Mouse (Mus musculus) C2C12 (cell line): Measurements from ENCODE around the gene Fam117a.

Experiments used
- CEBPB ChIP-seq: IDR thresholded peaks from one replicate; pipeline ENCODE4 v1.6.1; 2011; ENCODE audit warnings: low read depth, mild to moderate bottlenecking, control low read depth, moderate library complexity
- CTCF ChIP-seq: IDR thresholded peaks from one replicate; pipeline ENCODE4 v1.5.1; 2011; ENCODE audit not compliant: control insufficient read depth, insufficient read depth, insufficient read length
- MAX ChIP-seq: IDR thresholded peaks from one replicate; pipeline ENCODE4 v1.6.1; 2011; ENCODE audit warnings: mild to moderate bottlenecking, control low read depth

DNA sequence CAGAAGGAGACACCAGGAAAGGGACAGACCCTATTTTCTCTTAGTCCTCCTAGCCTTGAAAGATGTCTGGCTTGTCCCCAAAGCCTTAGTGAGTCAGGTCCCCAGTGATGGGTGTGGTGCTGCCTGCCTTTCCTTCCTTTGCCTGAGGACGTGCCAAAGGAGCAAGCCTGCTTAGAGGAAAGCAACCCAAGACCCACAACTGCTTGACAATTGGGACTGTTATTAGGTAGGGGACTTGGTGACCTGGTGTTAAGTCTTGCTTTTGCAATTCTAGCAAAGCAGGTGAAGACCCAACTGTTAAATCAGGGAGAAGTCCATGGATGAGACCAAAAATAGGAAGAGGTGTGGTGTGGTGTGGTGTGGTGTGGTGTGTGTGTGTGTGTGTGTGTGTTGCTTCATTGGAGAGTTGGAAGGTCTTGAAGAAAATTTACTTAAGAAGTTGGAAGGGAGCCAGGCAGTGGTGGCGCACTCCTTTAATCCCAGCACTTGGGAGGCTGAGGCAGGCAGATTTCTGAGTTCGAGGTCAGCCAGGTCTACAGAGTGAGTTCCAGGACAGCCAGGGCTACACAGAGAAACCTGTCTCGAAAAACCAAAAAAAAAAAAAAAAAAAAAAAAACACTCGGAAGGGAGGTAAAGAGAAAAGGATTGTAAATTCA lies 46.6 kb downstream of the Fam117a start:
- no peak for TF ChIP-seq CTCF
- TF ChIP-seq MAX, result no peak
- TF ChIP-seq CEBPB, result no peak
